Mouse (Mus musculus) midbrain, embryonic 14.5 days (tissue): Measurements from ENCODE around the gene Kcnh5. TPM values are rescaled to one million over a fixed set of nuclear protein-coding genes. Genes with fewer than 3 reads are reported as not detected.

Source experiments
- ATAC-seq: fragments of 200-750 bp; cut with Nextera tagmentation; 2 replicates; pipeline ENCODE4 v1.8.0; 2017; ENCODE audit warnings: moderate number of reproducible peaks, moderate library complexity; ENCODE audit not compliant: low FRiP score, low TSS enrichment
- DNase-seq: peaks from one replicate; pipeline ENCODE4 v3.0.0-alpha.2; 2015
- H3K27ac ChIP-seq: fragments of 300-500 bp; sonication (generic); replicated peaks from 2 replicates; pipeline ENCODE4 v1.5.1; 2014; ENCODE audit warnings: mild to moderate bottlenecking, low read depth, low read length, moderate library complexity
- H3K27me3 ChIP-seq: fragments of 300-500 bp; sonication (generic); 2 replicates; pipeline ENCODE4 v1.6.1; 2014; ENCODE audit warnings: low read length, control low read depth, mixed read lengths; ENCODE audit not compliant: control insufficient read depth, insufficient read depth
- H3K36me3 ChIP-seq: fragments of 300-500 bp; sonication (generic); 2 replicates; pipeline ENCODE4 v1.6.1; 2014; ENCODE audit warnings: low read length, control low read depth; ENCODE audit not compliant: control insufficient read depth, insufficient read depth
- H3K4me1 ChIP-seq: fragments of 300-500 bp; sonication (generic); 2 replicates; pipeline ENCODE4 v1.6.1; 2014; ENCODE audit warnings: mild to moderate bottlenecking, antibody characterized with exemption, low read length, control low read depth; ENCODE audit not compliant: control insufficient read depth, insufficient read depth
- H3K4me2 ChIP-seq: fragments of 300-500 bp; sonication (generic); 2 replicates; pipeline ENCODE4 v1.6.1; 2014; ENCODE audit warnings: mild to moderate bottlenecking, low read length, moderate library complexity
- H3K4me3 ChIP-seq: fragments of 300-500 bp; sonication (generic); replicated peaks from 2 replicates; pipeline ENCODE4 v1.5.1; 2014; ENCODE audit warnings: low read depth, low read length
- H3K9ac ChIP-seq: fragments of 300-500 bp; sonication (generic); replicated peaks from 2 replicates; pipeline ENCODE4 v1.6.1; 2014; ENCODE audit warnings: mild to moderate bottlenecking, low read length, moderate library complexity
- H3K9me3 ChIP-seq: fragments of 300-500 bp; sonication (generic); 2 replicates; pipeline ENCODE4 v1.6.1; 2016; ENCODE audit warnings: low read length, control low read depth, mixed read lengths; ENCODE audit not compliant: control insufficient read depth
- WGBS: fragments of 180-500 bp; shearing (Covaris S2); extraction: QIAGEN DNeasy Blood & Tissue Kit; methylation state at CpG from one replicate; pipeline ENCODE4 v1.1.7; 2014; 5-methylcytosine and 5-hydroxymethylcytosine counted together
- polyA plus RNA-seq: library from polyadenylated mRNA; unstranded; fragments of >200 nt; fragmentation: Nextera tagmentation; extraction: Ambion mirVana; gene quantifications from 2 replicates; pipeline ENCODE4 v1.2.1, GENCODE M21; 2014

Gene Kcnh5
- polyA plus RNA-seq, 1 experiment from 2014 or later: 2.5 TPM

GRCm38 (mm10) chr12:74850323-74850722 is 326.8 kb downstream of the Kcnh5 start:
- no peak; the same call in 1 of the 2 replicates for ATAC-seq
- WGBS: 1% methylated on average over 2 of the region's 2 CpGs
- no peak overlapping the region for H3K27ac ChIP-seq

GRCm38 (mm10) chr12:74849912-74850311 is 327.2 kb downstream of the Kcnh5 start:
- Histone ChIP-seq H3K27me3 (no peaks in the 10 kb centered on the region), H3K4me1 (peaks cover 3% of the 10 kb centered on the region; the same call in 1 of the 2 replicates), H3K4me2 (no peak overlapping the region), H3K9me3 (no peaks in the 10 kb centered on the region), H3K4me3 (no peak overlapping the region), H3K36me3 (no peaks in the 10 kb centered on the region), H3K27ac (no peak overlapping the region), H3K9ac (no peak overlapping the region)
- no peak for DNase-seq
- no peak for ATAC-seq
- WGBS: 55% methylated on average over 4 of the region's 4 CpGs

More at GRCm38 (mm10) chr12:74850323-74850722, 326.8 kb downstream of the Kcnh5 start:
- DNase-seq: peak; percentile 57
- Histone ChIP-seq H3K9ac (no peak overlapping the region), H3K4me3 (no peak overlapping the region), H3K27me3 (no peaks in the 10 kb centered on the region), H3K36me3 (no peaks in the 10 kb centered on the region), H3K4me2 (no peak overlapping the region), H3K9me3 (no peaks in the 10 kb centered on the region), H3K4me1 (peaks cover 3% of the 10 kb centered on the region; the same call in 1 of the 2 replicates)

GRCm38 (mm10) chr12:74848611-74849347 is 328.4 kb downstream of the Kcnh5 start:
- H3K4me2 ChIP-seq: no peak overlapping the region
- no peaks in the 10 kb centered on the region for H3K9me3 ChIP-seq
- no peaks in the 10 kb centered on the region for H3K27me3 ChIP-seq
- H3K4me1 ChIP-seq: peaks cover 3% of the 10 kb centered on the region; the same call in 1 of the 2 replicates
- DNase-seq (peak; percentile 7), ATAC-seq (no peak)
- no peak overlapping the region for H3K9ac ChIP-seq
- H3K4me3 ChIP-seq: no peak overlapping the region
- no peaks in the 10 kb centered on the region for H3K36me3 ChIP-seq
- no peak overlapping the region for H3K27ac ChIP-seq
- WGBS: 69% methylated on average over 12 of the region's 12 CpGs

Other genes starting within 250 kb of the Kcnh5 start
- 13.7 and 19.7 TPM in 2 replicates for gene Rhoj, start 131.0 kb upstream of the Kcnh5 start, polyA plus RNA-seq
- gene Gphb5, start 239.4 kb upstream of the Kcnh5 start, polyA plus RNA-seq: not detected in 2 replicates